Mouse (Mus musculus) liver, embryonic 13.5 days (tissue): ENCODE measurements at regions not wholly inside any gene's neighbourhood (a gene's known extent, or its start where the extent isn't known, plus 50 kb on each side); places are given as distances from the start of the nearest gene placed in this dataset.
"Not testable (repeated sequence)": the region's sequence is repeated elsewhere in the genome, so short reads cannot be mapped to it uniquely, and the experiment has no call there.

Experiments used
- ATAC-seq: fragments of 200-750 bp; cut with Nextera tagmentation; 2 replicates; pipeline ENCODE4 v1.8.0; 2017; ENCODE audit warnings: low read depth, mild to moderate bottlenecking, moderate number of reproducible peaks, moderate library complexity
- DNase-seq: peaks from one replicate; pipeline ENCODE4 v3.0.0; 2022
- H3K27ac ChIP-seq: fragments of 300-500 bp; sonication (generic); 2 replicates; pipeline ENCODE4 v1.5.1; 2015; ENCODE audit warnings: moderate library complexity, mild to moderate bottlenecking, inconsistent platforms
- H3K27me3 ChIP-seq: fragments of 300-500 bp; sonication (generic); 2 replicates; pipeline ENCODE4 v1.6.1; 2015; ENCODE audit warnings: mild to moderate bottlenecking, inconsistent platforms
- H3K36me3 ChIP-seq: fragments of 300-500 bp; sonication (generic); 2 replicates; pipeline ENCODE4 v1.6.1; 2015; ENCODE audit warnings: mild to moderate bottlenecking, inconsistent platforms
- H3K4me1 ChIP-seq: fragments of 300-500 bp; sonication (generic); replicated peaks from 2 replicates; pipeline ENCODE4 v1.6.1; 2015; ENCODE audit warnings: inconsistent platforms
- H3K4me2 ChIP-seq: fragments of 300-500 bp; sonication (generic); 2 replicates; pipeline ENCODE4 v1.6.1; 2015; ENCODE audit warnings: inconsistent platforms, mild to moderate bottlenecking, moderate library complexity
- H3K4me3 ChIP-seq: fragments of 300-500 bp; sonication (generic); replicated peaks from 2 replicates; pipeline ENCODE4 v1.5.1; 2015; ENCODE audit warnings: mild to moderate bottlenecking, inconsistent platforms
- H3K9ac ChIP-seq: fragments of 300-500 bp; sonication (generic); 2 replicates; pipeline ENCODE4 v1.6.1; 2015; ENCODE audit warnings: mild to moderate bottlenecking, inconsistent platforms
- H3K9me3 ChIP-seq: fragments of 300-500 bp; sonication (generic); replicated peaks from 2 replicates; pipeline ENCODE4 v1.6.1; 2016; ENCODE audit warnings: inconsistent platforms
- WGBS: fragments of 180-500 bp; shearing (Covaris S2); methylation state at CpG from one replicate; pipeline ENCODE4 v1.1.7; 2015; ENCODE audit not compliant: insufficient replicate concordance; 5-methylcytosine and 5-hydroxymethylcytosine counted together

DNA sequence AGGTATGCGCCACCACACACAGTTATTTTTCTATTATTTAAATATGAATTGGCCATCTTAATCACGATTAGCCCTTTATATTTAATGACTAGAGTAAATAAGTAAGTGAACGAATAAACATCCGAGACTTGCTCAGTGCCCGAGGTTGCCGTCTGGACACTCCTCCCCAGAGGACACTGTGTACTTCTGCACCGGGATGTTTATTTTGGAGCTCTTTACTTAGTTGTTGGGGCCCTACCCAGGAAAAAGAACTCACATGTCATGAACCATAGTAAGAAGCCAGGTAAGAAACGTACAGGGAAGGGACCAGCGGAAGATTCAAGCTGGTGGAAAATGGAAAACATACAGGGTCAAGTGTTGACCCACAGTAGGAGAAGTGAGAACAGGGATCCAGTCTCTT lies 89.0 kb downstream of the Akr1d1 start:
- DNase-seq (no peak), ATAC-seq (no peak)
- Histone ChIP-seq H3K9me3 (no peaks in the 10 kb centered on the region), H3K4me1 (peaks cover 20% of the 10 kb centered on the region), H3K9ac (no peak overlapping the region), H3K27ac (no peak overlapping the region), H3K36me3 (no peaks in the 10 kb centered on the region), H3K27me3 (no peaks in the 10 kb centered on the region), H3K4me3 (no peak overlapping the region), H3K4me2 (no peak overlapping the region)
- WGBS, result 73% methylated on average over 9 of the region's 9 CpGs

DNA sequence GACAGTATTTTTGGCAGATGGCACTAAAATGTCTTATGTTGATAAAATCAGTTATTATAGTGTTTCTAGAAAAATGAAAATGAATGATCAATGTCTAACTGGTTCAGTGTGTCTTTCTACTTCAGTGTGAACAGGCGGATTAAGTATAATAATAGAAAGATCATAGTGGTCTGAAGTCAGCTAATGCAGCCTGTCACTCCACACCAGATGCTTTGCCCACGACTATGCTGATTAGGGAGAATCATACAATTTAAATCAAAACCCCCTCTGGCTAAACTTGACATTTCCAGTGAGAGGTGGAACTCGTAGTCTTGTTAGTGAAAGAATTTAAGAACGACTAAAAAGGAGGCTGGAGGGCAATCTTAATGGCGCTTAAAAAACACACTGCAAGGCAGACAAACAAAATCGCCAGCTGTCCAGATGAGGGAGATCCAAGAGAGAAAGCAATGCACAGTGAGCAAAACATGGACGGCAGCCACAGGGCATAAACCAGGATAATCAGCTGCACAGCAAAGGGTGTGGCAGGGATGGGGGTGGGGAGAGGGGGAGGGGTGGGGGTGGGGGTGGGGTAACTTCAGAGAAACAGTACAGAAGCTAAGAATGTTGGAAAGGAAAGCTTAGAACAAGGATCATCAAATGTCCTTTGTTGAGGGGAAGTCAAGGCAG lies 91.5 kb downstream of the Akr1d1 start:
- no peaks in the 10 kb centered on the region for H3K36me3 ChIP-seq
- 45% methylated on average over 7 of the region's 7 CpGs for WGBS
- no peaks in the 10 kb centered on the region for H3K9me3 ChIP-seq
- H3K27me3 ChIP-seq, result no peaks in the 10 kb centered on the region
- no peak overlapping the region for H3K27ac ChIP-seq
- H3K4me3 ChIP-seq, result no peak overlapping the region
- no peak overlapping the region for H3K4me2 ChIP-seq
- ATAC-seq (no peak), DNase-seq (no peak)
- no peak overlapping the region for H3K9ac ChIP-seq
- H3K4me1 ChIP-seq, result peaks cover 22% of the 10 kb centered on the region

DNA sequence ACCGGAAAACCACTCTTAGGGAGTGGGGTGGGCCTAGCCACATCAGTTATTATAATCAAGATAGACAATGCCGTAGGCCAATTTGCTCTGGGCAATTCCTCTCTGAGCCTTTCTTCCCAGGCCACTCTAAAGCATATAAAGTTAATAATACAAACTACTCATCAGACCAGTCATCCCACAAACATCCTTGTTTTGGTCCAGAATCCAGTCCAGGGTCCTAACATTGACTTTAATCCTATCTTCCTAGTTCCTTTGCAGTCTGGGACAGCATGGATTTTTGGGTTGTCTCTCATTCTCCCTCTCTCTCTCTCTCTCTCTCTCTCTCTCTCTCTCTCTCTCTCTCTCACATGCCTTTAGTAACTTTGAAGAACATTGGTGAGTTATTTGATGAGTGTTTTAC lies 92.3 kb downstream of the Akr1d1 start:
- peaks cover 29% of the 10 kb centered on the region for H3K4me1 ChIP-seq
- no peaks in the 10 kb centered on the region for H3K9me3 ChIP-seq
- no peaks in the 10 kb centered on the region for H3K27me3 ChIP-seq
- H3K9ac ChIP-seq, result no peak overlapping the region
- ATAC-seq (no peak), DNase-seq (no peak)
- H3K27ac ChIP-seq, result no peak overlapping the region
- 35% methylated on average over 2 of the region's 2 CpGs for WGBS
- no peak overlapping the region for H3K4me2 ChIP-seq
- H3K4me3 ChIP-seq, result no peak overlapping the region
- H3K36me3 ChIP-seq, result no peaks in the 10 kb centered on the region

DNA sequence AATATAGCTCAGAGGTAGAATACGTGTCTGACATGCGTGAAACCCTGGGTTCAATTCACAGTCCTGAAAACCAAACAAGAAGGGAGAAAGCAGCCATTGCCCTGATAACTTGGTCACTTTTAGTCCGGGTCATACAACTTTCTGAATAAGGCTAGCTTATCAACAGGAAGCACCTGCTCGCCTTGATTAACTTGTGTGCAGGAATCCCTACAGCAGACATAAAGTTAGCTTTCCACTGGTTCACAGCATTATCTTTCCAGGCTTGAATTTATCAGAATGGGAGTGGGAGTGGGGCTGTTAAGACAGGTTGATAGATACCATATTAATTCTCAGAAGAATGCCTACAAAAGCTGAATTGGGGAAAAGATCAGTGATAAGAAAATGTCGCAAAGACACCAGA lies 97.2 kb downstream of the Akr1d1 start:
- no peaks in the 10 kb centered on the region for H3K9me3 ChIP-seq
- no peak overlapping the region for H3K4me3 ChIP-seq
- H3K27ac ChIP-seq, result no peak overlapping the region
- no peaks in the 10 kb centered on the region for H3K36me3 ChIP-seq
- peaks cover 24% of the 10 kb centered on the region for H3K4me1 ChIP-seq
- H3K9ac ChIP-seq, result no peak overlapping the region
- ATAC-seq (peak; percentile 75), DNase-seq (peak; percentile 42)
- no peaks in the 10 kb centered on the region for H3K27me3 ChIP-seq
- 12% methylated on average over 5 of the region's 5 CpGs for WGBS
- no peak overlapping the region for H3K4me2 ChIP-seq

DNA sequence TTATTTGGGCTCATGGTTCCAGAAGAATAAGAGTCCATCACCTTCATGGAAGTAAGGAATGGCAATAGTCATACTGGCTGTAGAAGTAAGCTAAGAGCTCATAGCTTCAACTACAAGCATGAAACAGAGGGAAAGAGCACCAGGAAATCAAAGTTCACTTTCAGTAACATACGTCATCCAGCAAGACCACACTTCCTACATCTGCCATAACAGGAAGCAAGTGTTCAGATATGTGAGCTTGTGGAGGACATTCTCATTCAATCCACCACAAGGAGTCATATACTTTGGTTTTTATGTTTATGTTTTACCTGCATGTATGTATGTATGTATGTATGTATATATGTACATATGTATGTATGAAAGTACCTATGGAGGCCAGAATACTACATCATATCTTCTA lies 104.0 kb downstream of the Akr1d1 start:
- Histone ChIP-seq H3K9me3 (no peaks in the 10 kb centered on the region), H3K4me3 (no peak overlapping the region), H3K4me1 (no peaks in the 10 kb centered on the region), H3K27ac (no peak overlapping the region), H3K4me2 (no peak overlapping the region), H3K36me3 (no peaks in the 10 kb centered on the region), H3K9ac (no peak overlapping the region), H3K27me3 (no peaks in the 10 kb centered on the region)
- DNase-seq, result no peak
- 46% methylated on average over 1 of the region's 1 CpGs for WGBS
- no peak for ATAC-seq

DNA sequence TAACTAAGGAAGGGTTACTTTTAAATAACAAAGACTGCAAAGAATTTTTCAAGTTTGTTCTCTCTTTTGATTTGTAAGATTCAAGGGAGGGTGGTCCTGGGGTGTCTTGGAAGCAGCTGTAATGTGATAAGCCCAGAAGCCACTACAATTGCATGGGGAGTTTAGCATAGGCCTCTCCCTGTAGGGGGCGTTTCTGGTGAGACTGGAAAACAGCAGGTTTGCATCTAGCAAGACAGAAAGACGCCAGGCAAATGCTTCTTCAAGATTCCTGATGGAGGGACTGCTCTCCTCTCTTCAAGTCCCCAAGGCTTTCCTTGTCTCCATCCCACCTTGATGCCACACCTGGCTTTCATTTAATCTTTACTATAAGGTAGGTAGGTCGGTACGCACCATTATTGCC lies 112.1 kb downstream of the Akr1d1 start:
- H3K4me3 ChIP-seq, result no peak overlapping the region
- ATAC-seq, result no peak
- H3K4me2 ChIP-seq, result no peak overlapping the region
- WGBS, result 39% methylated on average over 4 of the region's 4 CpGs
- no peak overlapping the region for H3K9ac ChIP-seq
- no peaks in the 10 kb centered on the region for H3K9me3 ChIP-seq
- DNase-seq, result no peak
- H3K27ac ChIP-seq, result no peak overlapping the region
- H3K27me3 ChIP-seq, result no peaks in the 10 kb centered on the region
- no peaks in the 10 kb centered on the region for H3K4me1 ChIP-seq
- no peaks in the 10 kb centered on the region for H3K36me3 ChIP-seq

DNA sequence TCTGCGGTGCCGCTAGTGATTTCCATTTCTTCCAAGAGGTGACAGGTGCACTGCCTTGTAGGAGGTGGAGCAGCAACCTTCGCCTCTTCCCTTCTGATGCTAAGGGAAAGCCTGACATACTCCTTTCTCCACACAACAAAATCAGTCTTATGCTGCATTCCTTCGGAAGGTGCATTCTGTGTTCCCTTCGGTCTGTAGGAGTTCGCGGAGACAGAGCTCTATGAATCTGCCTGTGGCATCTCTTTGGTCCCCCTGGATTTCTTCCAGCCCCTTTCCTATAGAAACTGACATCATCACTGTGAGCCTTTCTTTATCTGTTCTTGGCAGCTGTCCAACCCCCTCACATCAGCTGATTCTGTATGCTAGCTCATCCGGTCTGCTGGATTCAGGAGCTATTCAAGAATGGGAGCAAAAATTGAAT lies 112.7 kb downstream of the Akr1d1 start:
- no peak overlapping the region for H3K27ac ChIP-seq
- no peaks in the 10 kb centered on the region for H3K27me3 ChIP-seq
- WGBS, result 46% methylated on average over 8 of the region's 8 CpGs
- no peak overlapping the region for H3K9ac ChIP-seq
- no peaks in the 10 kb centered on the region for H3K36me3 ChIP-seq
- no peaks in the 10 kb centered on the region for H3K4me1 ChIP-seq
- DNase-seq (no peak), ATAC-seq (no peak)
- H3K4me3 ChIP-seq, result no peak overlapping the region
- H3K9me3 ChIP-seq, result no peaks in the 10 kb centered on the region
- H3K4me2 ChIP-seq, result no peak overlapping the region

DNA sequence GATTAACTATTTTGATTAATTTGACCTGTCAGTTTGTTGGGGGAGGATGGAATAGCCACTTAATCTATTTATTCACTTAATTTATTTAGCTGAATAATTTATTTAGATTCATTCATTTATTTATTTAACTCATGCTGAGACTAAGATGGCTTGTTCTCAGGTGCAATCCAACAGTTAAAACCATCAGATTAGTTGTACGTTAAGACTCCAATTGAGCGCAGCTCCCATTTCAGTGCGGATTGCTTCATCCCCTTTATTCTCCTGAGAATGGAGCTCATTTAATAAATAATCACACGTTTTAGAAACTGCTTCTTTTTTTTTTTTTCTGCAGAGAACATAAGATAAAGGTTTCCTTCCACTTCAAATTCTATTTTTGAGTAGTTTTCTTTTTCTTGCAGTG lies 113.2 kb downstream of the Akr1d1 start:
- Histone ChIP-seq H3K27ac (no peak overlapping the region), H3K9me3 (no peaks in the 10 kb centered on the region), H3K4me2 (no peak overlapping the region), H3K4me1 (no peaks in the 10 kb centered on the region), H3K27me3 (no peaks in the 10 kb centered on the region), H3K9ac (no peak overlapping the region), H3K36me3 (no peaks in the 10 kb centered on the region), H3K4me3 (no peak overlapping the region)
- 59% methylated on average over 4 of the region's 4 CpGs for WGBS
- ATAC-seq, result no peak
- DNase-seq, result no peak

DNA sequence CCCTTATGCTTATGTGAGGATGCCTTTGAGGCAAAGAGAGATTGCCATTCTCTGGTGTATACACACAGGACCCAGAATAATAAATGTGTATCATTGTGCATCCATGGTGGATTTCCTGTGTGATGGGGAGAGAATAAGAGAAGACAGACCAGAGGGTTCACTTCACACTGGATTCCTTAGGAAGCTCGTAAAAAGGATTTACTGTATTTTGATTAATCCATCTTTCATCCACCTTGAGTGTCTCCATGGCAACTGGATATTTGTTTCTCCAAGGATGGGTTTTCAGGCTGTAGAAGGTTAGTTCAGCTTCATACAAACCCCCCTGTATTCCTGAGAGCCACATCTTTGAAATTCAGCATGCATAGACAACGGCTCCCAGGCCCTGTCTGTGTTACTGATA lies 113.7 kb downstream of the Akr1d1 start:
- Histone ChIP-seq H3K9ac (no peak overlapping the region), H3K27me3 (no peaks in the 10 kb centered on the region), H3K36me3 (no peaks in the 10 kb centered on the region), H3K4me2 (no peak overlapping the region), H3K4me1 (no peaks in the 10 kb centered on the region), H3K27ac (no peak overlapping the region), H3K9me3 (no peaks in the 10 kb centered on the region), H3K4me3 (no peak overlapping the region)
- DNase-seq (no peak), ATAC-seq (no peak)
- WGBS, result 66% methylated on average over 2 of the region's 2 CpGs

DNA sequence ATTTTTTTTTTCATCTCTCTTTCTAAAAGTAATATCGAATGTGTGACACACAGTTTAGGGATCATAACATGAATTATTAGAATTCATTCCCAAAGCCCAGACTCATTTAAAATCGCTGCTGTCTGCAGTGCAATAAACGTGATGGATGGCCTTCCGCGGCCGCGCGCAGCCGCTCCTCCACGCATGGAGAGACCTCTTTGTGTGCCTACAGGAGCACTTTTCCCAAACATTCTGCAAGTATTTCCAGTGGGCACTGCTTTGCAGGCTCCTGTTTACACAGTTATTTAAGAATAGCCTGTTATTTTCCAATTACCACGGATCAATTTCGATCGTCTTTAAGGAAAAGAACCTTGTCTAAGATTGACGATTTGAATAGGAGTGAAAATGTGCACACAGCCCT lies 115.6 kb downstream of the Akr1d1 start:
- 78% methylated on average over 14 of the region's 14 CpGs for WGBS
- DNase-seq (no peak), ATAC-seq (no peak)
- H3K9me3 ChIP-seq, result no peaks in the 10 kb centered on the region
- H3K4me2 ChIP-seq, result no peak overlapping the region
- H3K36me3 ChIP-seq, result no peaks in the 10 kb centered on the region
- H3K4me1 ChIP-seq, result no peaks in the 10 kb centered on the region
- H3K27me3 ChIP-seq, result no peaks in the 10 kb centered on the region
- no peak overlapping the region for H3K9ac ChIP-seq
- H3K27ac ChIP-seq, result no peak overlapping the region
- H3K4me3 ChIP-seq, result no peak overlapping the region

DNA sequence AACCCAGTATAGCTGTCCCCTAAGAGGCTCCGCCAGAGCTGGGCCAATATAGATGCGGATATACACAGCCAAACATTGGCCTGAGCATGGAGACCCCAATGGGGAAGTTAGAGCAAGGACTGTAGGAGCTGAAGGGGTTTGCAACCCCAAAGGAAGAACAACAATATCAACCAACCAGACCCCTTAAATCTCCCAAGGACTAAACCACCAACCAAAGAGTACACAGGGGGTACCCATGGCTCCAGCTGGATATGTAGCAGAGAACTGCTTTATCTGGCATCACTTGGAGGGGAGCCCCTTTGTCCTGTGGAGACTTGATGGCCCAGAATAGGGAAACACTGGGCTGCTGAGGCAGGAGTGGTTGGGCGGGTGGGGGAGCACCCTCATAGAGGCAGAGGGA lies 127.3 kb downstream of the Akr1d1 start:
- H3K9ac ChIP-seq, ATAC-seq, H3K4me1 ChIP-seq, DNase-seq, H3K4me3 ChIP-seq, H3K27ac ChIP-seq, H3K27me3 ChIP-seq, H3K36me3 ChIP-seq, H3K9me3 ChIP-seq, H3K4me2 ChIP-seq: not testable (repeated sequence)
- 70% methylated on average over 3 of the region's 3 CpGs for WGBS

DNA sequence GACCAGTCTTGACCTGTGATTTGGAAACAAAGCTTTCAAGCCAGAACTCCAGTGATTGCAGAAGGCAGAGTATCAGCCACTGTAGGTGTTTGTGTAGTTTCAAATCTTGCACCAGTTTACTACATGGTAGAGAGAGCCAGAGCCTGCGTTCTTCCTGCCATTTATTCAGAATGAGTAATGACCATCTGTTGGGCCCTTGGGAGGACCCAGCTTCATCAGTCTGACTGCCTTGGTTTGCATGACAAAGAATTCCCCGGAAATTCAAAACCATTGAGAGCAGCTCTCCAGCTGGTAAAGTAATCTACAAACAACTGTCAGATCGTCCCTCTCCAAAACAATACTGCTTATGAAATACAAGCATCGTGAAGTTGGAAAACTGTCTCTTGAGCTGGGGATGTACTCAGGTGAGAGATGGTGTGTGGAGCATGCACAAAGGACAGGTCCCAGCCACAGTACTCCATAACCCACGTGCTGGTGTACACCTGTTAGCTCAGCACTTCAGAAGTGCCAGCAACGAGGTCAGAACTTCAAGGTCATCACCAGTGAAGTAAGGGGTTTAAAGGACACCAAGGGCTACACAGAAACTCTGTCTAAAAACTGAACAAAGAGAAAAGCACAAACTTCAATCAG lies 128.2 kb downstream of the Akr1d1 start:
- H3K27ac ChIP-seq, result no peak overlapping the region
- H3K4me3 ChIP-seq, result no peak overlapping the region
- no peak for ATAC-seq
- no peaks in the 10 kb centered on the region for H3K9me3 ChIP-seq
- H3K4me1 ChIP-seq, result no peaks in the 10 kb centered on the region
- 51% methylated on average over 6 of the region's 6 CpGs for WGBS
- no peak overlapping the region for H3K4me2 ChIP-seq
- no peak for DNase-seq
- no peaks in the 10 kb centered on the region for H3K36me3 ChIP-seq
- H3K9ac ChIP-seq, result no peak overlapping the region
- H3K27me3 ChIP-seq, result no peaks in the 10 kb centered on the region
